Mouse (Mus musculus) C2C12 (cell line): ENCODE data around the gene Ephb4.

Source experiments
- CEBPB ChIP-seq: IDR thresholded peaks from one replicate; pipeline ENCODE4 v1.6.1; 2011; ENCODE audit warnings: low read depth, mild to moderate bottlenecking, control low read depth, moderate library complexity
- CTCF ChIP-seq: IDR thresholded peaks from one replicate; pipeline ENCODE4 v1.5.1; 2011; ENCODE audit not compliant: control insufficient read depth, insufficient read depth, insufficient read length
- MAX ChIP-seq: IDR thresholded peaks from one replicate; pipeline ENCODE4 v1.6.1; 2011; ENCODE audit warnings: mild to moderate bottlenecking, control low read depth
- MYOD1 ChIP-seq: IDR thresholded peaks from one replicate; pipeline ENCODE4 v1.6.1; 2011; ENCODE audit warnings: low read depth; ENCODE audit not compliant: control insufficient read depth, insufficient read length
- MYOG ChIP-seq: IDR thresholded peaks from one replicate; pipeline ENCODE4 v1.6.1; 2011; ENCODE audit not compliant: control insufficient read depth, insufficient read length; ENCODE audit errors: extremely low read depth
- USF1 ChIP-seq: IDR thresholded peaks from one replicate; pipeline ENCODE4 v1.6.1; 2011; ENCODE audit warnings: low read depth, mild to moderate bottlenecking, control low read depth, moderate library complexity

- TF ChIP-seq CTCF (no peak), USF1 (no peak), MYOD1 (no peak), MAX (no peak), MYOG (no peak), CEBPB (no peak)
Observed at GRCm38 (mm10) chr5:137342407-137343012, 7.4 kb upstream of the Ephb4 start.
